Mouse (Mus musculus): ENCODE results near the gene Rab39. TPM values are rescaled to one million over a fixed set of nuclear protein-coding genes. Genes with fewer than 3 reads are reported as not detected.

Gene Rab39
- total RNA-seq (2022): 1 to 10 TPM; 1.1 to 2.0 (median 1.3) TPM

DNA sequence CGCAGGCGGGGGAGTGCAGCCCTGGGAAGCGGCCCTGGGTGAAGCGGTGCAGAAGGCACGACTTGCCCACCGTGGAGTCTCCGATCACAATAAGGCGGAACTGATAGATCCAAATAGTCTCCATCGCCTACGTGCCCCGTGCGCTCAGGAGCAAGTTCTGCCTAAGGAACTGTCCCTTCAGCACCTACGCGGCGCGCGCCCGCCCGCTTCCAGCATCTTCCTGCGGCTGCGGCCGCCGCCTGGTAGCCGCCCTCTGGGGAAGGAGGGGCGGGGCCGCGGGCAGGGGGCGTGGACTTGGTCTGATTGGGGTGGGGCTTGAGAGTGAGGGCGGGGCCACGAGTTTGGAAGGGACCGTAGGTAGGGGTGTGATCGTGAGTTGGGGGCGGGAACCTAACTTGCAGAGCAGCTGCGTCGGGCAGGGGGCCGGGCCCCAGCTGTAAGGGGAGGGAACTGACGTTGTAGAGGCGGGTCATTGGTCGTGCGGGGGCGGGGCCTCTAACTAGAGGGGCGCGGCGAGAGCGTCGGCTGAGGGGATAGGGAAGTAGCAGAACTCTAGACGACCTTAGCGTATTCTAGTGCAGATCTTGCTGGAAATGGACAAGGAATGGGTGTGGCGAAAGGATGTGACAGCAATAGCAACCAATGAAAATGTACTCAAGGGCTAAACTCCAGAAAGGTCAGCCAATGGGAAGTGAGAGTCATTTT lies at the start of gene Rab39:
Rab39 (minus strand) TSS at position 241 of the 705 bp plus-strand sequence.
- DNase-seq (ENCODE audit: low spot score in 2 of 2): peak; percentile 51 to 62

DNA sequence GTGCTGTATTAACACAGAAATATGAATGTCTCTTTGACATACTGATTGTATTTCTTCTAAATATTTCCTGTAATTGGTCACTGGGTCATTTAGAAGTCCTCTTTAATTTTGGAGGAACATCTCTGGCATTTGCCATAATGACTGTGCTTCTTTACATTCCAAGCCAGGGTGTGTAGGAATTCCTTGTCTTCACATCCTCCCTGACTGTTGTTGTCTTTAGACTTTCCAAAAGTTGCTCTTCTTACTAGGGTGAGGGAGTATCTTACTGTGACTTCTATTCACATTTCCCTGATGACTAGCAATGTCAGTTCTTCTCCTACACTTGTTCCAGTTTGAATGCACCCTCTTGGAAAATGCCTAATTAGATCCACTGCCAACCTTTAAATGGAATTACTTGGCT lies 48.8 kb upstream of the Rab39 start:
- no peak for DNase-seq (ENCODE audit: low spot score in 2 of 2)

DNA sequence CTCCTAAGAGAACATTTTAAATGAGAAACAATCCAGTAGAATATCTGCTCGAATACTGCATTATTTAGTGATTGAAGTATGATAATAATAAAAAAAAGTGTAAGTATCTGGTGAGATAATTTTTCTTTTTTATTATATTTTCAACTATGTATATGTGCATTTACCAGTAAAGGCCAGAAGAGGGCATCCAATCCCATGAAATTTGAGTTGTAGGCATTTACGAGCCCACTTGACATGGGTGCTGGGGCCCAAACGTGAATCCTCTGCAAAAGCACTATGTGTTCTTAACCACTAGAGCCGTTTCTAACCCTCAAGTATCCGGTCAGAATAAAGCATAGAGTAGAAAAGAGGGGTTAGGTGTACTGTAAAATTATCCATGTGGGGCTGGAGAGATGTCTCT lies 44.9 kb upstream of the Rab39 start:
- DNase-seq (ENCODE audit: low spot score in 2 of 2): no peak

DNA sequence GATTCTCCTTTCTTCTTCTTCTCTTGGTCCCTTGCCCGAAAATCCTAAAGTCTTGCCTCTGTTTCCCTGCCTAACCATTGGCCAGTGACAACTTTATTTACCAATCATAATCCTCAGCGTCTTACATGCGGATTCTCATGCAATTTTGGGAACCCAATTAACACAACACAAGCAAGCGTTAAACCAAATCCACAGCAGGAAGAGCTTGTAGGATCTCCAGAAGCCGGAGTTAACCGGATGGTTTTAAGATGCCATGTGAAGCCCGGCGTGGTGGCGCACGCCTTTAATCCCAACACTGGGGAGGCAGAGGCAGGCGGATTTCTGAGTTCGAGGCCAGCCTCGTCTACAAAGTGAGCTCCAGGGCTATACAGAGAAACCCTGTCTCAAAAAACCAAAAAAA lies 44.4 kb upstream of the Rab39 start:
- no peak for DNase-seq (ENCODE audit: low spot score in 2 of 2)

DNA sequence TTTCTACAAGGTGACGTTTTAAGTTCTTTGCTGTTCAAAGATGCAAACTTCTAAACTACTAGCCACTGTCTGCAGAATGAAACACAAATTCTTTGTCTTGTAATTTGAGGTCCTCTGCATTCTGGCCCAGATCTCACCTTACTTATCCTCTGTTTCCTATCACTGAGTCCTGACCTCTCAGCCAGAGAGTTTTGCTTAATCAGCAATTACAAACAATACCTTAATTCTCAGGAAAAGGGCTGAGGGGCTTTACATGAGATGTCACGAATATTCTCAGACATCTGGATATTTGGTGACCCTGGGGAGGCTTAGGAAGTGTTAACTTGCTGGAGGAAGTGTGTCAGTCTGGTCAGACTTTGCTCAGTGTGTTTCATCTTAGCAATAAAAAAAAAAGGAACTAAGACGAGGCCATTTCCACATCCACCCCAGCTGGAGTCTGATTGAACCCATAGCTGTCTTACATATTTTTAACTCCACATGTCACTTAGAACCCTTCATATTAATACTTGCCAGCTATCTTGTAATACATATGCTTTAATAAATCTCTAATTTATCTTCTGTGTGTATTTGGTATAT lies 34.9 kb upstream of the Rab39 start:
- DNase-seq (ENCODE audit: low spot score in 2 of 2): no peak

DNA sequence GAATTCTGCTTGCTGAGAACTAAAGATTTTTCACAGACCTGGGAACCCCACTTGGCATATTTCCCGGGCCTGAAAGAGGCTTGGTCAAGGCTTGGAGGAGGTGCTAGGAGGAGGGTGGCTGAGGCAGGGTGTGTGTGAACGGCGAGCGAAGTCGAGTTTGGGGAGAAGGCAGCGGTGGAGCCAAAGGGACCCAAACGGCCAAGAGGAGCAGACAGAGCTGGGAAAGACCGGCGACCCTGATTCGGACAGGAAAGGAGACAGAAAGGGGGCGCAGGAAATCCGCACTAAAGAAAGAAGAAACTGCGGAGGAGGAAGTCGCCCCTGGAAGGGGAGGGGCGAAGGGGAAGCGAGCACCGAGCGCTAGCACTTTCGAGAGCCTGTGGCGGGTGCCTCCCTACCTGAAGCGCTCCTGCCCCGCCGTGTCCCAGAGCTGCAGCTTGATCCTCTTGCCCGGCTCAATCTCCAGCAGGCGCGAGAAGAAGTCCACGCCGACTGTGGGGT lies 491 bp downstream of the Rab39 start:
- DNase-seq (ENCODE audit: low spot score in 2 of 2): no peak

DNA sequence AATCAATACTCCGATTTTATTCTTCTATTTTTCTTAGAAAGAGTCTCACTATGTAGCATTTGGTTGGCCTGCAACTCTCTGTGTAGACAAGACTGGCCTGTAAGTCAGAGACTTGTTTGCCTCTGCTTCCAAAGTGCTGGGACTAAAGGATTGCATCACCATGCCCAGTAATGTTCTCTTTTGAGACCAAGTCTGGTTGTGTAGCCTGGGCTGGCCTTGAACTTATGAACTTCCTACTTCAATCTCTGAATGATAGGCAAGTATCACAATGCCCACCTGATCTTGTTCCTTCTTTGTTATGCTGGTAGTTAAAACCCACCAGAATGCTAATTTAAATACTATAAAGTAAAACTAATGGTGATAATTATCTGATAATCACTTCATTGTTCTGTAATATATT lies 3.0 kb downstream of the Rab39 start:
- no peak for DNase-seq (ENCODE audit: low spot score in 2 of 2)

DNA sequence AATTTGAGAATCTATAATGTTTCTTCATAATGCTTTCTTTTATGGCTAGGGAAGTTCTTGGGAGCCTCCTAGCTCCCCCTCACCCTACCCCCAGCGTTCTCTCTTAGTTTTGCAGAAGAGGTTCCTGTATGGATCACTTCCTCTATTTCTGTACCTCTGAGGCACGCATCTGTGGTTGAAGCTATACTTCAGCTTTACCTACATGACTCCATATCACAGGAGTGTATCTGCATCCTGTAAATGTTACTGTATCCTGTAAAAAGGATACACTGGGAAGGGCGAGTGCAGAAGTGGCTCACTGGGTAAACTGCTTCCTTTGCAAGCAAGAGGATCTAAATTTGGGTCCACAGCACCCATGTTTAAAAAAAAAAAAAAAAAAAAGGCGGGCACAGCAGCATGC lies 5.5 kb downstream of the Rab39 start:
- DNase-seq (ENCODE audit: low spot score in 2 of 2): no peak

DNA sequence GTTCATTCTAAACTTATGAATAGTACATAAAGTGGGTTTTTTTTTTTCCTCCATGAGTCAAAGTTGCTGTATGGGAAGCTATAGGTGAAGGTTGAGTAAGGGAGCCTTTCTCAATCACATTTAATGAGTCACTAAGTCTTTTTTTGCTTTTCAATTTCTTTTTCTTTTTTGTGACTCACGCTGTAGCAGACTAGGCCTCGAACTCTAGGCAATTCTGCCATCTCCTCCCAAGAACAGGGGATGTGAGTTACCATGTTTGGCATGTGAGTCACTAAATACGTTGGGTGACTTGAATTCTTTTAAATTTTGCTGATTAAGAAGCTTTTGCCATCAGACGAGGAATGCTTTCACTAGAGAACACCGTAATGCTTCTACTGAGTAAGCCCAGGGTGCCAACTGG lies 10.2 kb downstream of the Rab39 start:
- DNase-seq (ENCODE audit: low spot score in 2 of 2): no peak

DNA sequence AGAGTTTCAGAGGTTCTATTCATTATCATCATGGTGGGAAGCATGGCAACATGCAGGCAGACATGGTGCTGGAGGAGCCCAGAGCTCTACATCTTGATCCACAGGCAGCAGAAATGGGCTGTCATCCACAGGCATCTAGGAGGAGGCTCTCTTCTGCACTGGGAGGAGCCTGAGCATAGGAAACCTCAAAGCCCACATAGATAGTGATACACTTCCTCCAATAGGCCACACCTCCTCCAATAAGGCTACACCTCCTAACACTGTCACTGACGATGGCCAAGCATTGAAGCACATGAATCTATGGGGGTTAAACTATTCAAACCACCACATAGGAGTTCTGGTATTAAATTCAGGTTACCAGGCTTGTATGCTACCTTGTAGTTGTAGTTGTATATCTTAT lies 12.3 kb downstream of the Rab39 start:
- DNase-seq (ENCODE audit: low spot score in 2 of 2): no peak

DNA sequence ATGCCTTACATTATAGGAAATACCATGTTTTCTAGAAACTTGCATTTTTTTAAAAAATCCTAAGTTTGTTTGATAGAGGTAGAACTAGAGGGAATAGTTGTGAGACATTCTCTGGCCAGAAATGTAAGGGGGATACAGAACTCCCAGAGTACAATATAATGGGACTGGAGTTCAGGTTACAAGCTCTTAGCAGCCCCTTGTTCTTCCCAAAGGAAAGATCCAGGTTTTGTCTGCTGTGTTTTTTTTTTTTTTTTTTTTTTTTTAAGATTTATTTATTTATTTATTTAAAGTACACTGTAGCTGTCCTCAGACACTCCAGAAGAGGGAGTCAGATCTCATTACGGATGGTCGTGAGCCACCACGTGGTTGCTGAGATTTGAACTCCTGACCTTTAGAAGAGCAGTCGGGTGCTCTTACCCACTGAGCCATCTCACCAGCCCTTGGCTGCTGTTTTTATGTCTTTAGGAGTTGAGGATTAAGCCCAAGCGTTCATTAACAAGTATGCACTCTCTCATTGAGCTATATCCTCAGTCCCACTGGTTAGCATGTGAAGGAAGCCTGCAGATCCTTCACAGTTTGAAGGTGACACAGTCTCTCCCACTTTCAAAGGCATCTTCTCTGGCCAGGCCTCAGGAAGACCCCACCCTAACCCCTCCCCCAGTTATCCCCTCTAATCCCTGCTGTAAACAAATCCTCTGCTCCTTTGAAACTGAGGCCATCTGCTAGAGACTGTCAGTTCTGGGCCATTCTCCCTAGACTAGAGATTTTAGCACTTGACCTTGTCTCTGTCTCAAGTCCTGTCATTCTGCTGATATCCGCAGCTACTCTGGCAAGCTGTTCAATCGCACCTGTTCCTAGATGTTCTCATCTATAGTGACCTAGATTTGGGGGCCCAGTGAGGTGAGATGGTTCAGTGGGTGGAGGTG lies 14.0 kb downstream of the Rab39 start:
- DNase-seq (ENCODE audit: low spot score in 2 of 2): no peak

DNA sequence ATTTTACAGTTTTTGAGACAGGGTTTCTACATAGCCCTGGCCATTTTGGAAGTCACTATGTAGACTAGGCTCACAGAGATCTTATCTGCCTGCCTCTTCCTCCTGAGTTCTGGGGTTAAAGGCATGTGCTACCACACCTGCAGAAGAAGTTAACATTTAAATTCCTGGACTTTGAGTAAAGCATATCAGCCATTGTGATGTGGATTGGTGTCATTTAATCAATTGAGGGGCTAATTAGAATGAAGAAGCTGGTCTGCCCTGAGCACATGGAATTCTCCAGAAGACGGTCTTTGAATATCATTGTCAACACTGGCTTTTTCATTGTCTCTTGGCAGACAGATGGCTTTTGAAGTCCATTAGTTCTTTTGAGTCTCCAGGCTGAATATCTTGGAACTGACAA lies 25.2 kb downstream of the Rab39 start:
- DNase-seq (ENCODE audit: low spot score in 2 of 2): no peak

DNA sequence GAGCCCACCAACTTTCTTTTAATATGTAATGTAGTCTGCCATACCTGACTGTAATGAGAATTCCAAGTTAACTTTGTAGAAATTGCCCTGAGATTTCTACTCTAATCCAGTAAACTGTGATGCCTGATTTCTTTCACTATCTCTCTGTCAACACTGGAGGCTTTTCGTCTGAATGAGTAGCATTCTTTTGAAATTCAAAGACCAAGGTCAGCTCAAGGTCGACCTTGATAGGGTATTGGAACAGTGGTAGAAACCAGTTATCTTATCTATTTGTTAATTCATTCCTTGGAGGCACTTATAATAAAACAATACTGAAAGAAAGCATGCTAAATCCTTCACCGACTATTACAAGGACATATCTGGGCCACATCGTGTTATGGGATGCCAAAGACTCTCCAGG lies 29.1 kb downstream of the Rab39 start:
- no peak for DNase-seq (ENCODE audit: low spot score in 2 of 2)

DNA sequence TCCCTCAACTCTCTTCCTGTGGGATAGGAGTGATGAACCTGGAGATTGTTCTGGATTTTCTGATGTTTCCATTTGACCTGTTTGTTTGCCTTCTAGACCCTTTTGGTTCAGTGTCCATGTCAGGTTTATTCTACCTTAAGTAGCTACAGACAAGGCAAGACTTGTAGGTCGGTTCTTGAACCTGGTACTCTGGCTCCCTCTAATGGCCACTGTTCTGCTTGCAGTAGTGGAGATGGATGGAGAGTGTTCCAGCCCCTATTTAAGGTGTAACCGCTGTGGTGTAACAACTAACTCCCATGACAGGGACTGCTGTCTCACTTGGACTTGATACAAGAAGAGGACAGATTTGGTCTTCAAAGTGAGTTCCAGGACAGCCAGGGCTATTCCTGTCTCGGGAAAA lies 32.5 kb downstream of the Rab39 start:
- peak; percentile 41 to 42 for DNase-seq (ENCODE audit: low spot score in 2 of 2)

DNA sequence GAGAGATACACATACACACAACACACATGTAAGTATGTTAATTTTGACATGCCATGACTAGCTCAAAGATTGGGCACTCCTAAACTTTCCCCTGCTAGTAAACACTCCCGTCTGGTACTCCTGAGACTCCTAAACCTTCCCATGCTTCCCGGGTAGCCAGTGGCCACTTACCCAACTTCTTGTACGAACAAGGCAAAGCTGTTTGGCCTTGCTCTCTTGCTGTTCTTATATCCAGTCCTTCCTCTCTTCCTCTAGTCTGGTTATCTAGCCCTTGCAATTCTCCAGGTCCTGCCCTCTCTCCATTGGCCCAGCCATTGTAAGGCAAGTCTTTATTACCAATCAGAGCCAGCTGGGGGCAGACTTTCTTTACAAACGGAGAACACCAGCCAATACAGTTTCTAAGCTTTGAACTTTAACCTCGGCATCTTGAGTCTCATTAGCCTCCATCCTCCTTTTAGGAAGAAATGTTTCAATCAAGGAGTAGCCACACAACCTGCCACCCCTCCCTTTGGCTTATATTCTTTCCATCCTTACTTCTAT lies 36.3 kb downstream of the Rab39 start, which contains the start of gene Cul5:
Cul5 (minus strand) TSS at position 335 of the 540 bp plus-strand sequence.
- no peak for DNase-seq (ENCODE audit: low spot score in 2 of 2)

DNA sequence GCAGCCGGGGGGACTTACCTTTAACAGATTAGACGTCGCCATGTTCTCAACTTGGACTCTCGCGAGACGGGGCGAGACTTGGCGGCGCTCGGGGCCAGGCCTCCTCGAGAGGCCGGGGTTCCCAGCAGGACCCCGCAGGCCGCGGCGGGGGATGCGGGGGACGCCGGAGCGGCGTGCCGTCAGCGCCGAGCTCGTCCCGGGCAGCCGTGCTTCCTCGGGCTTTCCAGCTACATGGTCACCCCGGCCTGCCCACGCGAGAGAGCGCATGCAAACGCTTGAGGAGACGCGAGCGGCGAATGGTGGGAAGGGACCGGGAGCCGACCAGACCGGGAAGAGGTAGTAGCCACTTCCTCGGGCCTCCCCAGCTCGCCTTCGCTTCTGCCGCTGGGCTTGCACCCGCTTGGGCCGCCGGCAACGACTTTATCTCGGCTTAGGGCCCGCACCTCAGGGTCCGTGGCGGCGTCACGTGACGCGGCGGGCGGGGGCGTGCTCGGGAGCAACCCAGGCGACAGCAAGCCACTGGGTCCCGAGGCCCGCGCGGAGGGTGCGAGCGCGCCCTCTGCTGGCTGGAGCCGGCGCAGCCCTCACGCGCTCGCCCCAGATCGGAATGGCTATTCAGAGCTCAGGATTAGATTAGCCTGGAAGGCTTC lies 38.9 kb downstream of the Rab39 start:
- peak; percentile 91 to 92 for DNase-seq (ENCODE audit: low spot score in 2 of 2)

DNA sequence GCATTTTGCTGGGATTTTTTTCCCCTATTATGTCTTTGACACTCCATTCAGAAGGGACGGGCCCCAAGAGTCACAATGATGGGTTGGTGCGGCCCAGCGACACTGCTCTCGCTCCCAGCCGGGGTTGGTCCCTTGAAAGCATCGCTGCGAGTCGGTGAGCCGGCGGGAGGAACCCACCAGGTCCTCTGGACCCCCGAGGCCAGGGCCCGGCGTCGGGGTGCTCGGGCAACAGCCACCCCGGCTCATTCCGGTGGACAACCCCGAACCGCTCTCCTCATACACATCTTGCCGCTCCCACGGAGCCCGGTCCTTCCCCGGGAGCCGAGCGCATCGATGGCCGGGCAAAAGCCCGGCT lies 39.4 kb downstream of the Rab39 start:
- DNase-seq (ENCODE audit: low spot score in 2 of 2): no peak

DNA sequence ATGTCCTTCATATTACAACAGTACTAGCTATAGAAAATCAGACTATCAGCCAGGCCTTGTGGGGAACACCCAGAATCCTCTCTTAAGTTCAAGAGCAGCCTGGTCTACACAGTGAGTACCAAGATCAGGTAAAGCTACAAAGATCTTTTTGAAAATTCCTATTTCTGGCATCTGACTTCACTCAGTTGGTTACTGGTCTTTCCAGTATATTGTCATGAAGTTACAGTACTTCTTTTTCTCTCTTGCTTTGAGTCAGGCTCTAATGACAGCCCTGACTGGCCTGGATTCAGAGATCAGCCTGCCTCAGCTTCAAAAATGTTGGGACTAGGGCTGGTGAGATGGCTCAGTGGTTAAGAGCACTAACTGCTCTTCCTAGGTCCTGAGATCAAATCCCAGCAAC lies 40.6 kb downstream of the Rab39 start:
- no peak for DNase-seq (ENCODE audit: low spot score in 2 of 2)

DNA sequence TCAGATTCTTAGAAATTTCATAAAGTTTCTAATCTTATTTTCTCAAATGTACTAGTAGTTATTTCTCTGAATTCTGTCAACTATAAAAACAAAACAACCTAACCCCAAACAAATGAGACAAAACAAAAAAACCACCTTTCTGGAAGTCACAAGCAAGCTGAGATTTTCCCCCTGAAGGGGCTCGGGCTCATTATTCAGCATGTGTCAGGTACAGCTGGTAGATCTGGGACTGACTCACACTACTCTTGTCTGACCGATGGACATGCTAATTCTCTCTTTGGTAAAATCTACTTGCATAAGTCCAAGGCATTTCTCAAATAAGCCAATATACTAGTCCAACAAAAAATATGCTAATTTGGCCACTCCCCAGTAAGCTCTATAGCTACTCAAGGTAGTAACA lies 41.2 kb downstream of the Rab39 start:
- DNase-seq (ENCODE audit: low spot score in 2 of 2): no peak

DNA sequence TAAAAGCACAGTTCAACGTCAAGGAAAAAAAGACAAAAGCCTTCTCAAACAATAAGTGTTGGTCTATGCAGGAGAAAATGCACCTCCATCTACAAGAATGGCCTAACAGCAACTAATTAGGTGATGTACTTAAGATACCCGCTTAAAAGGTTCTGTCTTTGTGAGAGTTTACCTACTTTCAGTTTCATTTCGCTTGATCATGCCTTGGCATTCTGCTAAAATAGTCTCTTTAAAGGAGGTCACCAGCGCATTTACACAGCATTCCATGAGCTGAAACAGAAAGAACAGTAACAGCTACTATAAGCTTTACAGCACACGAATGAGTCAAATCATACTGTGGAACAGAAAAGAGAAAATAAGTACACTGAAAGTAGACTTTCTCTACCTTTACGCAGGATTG lies 71.2 kb downstream of the Rab39 start:
- DNase-seq (ENCODE audit: low spot score in 2 of 2): no peak
